9 mouse cellular contexts compared by ENCODE assay signal in genomic region chr14:51740347-51741170, GRCm38 (mm10). TPM values are rescaled to one million over a fixed set of nuclear protein-coding genes. Genes with fewer than 3 reads are reported as not detected.
DNase-seq lines count a peak whose midpoint lies in the region; ATAC-seq and TF ChIP-seq lines count a peak whose summit lies in the region.
"Had no signal": no experiment of that assay in that cellular context is flagged by ENCODE, and none has a peak within 500 bp of the region (broad histone marks: within the 10 kb centered on the region; RNA-seq: fewer than 3 reads in every experiment).

No protein-coding gene starts in this region.

- no peaks in the 10 kb centered on the region for H3K9me3 ChIP-seq in lung, embryonic 16.5 days (ENCODE audit: control insufficient read depth, low read length)
- no peaks in the 10 kb centered on the region for H3K9me3 ChIP-seq in limb, embryonic 11.5 days (ENCODE audit: control insufficient read depth, low read length)
- no peaks in the 10 kb centered on the region for H3K9me3 ChIP-seq in stomach, embryonic 14.5 days (ENCODE audit: control insufficient read depth, low read depth, low read length)

- peaks cover 6% of the 10 kb centered on the region; the same call in 1 of the 2 replicates for H3K4me1 ChIP-seq in lung, embryonic 16.5 days (replicated peaks; ENCODE audit: control insufficient read depth, insufficient read depth, low read length)
- H3K4me1 ChIP-seq in embryonic fibroblast, embryonic 13.5 days (ENCODE audit: control insufficient read depth, insufficient read depth, low read length), result no peaks in the 10 kb centered on the region
- no peaks in the 10 kb centered on the region for H3K4me1 ChIP-seq in limb, embryonic 11.5 days (ENCODE audit: control insufficient read depth, insufficient read depth, low read length)
- 0 out of 2 replicates have a peak, but pooled peaks cover 3% of the 10 kb centered on the region for H3K4me1 ChIP-seq in stomach, embryonic 14.5 days (ENCODE audit: control insufficient read depth, insufficient read depth, low read length)

- H3K27ac ChIP-seq in lung, embryonic 16.5 days (ENCODE audit: low read length), result no peak overlapping the region
- no peak overlapping the region for H3K27ac ChIP-seq in embryonic fibroblast, embryonic 13.5 days (ENCODE audit: insufficient read depth, low read length)
- no peak overlapping the region for H3K27ac ChIP-seq in limb, embryonic 11.5 days (replicated peaks; ENCODE audit: low read depth, low read length)
- no peak overlapping the region for H3K27ac ChIP-seq in stomach, embryonic 14.5 days (ENCODE audit: low read length)

- 0 out of 2 replicates have a peak, but pooled peaks have one; percentile 2 for ATAC-seq in lung, embryonic 16.5 days (ENCODE audit: low read depth)
- 0 out of 2 replicates have a peak, but pooled peaks have one; percentile 21 for ATAC-seq in limb, embryonic 11.5 days (ENCODE audit: insufficient number of reproducible peaks, low FRiP score, low TSS enrichment, low read depth)
- ATAC-seq in stomach, embryonic 14.5 days (ENCODE audit: insufficient number of reproducible peaks, insufficient read depth, low FRiP score, low read depth), result peak; percentile 65; the same call in 1 of the 2 replicates
- no peak for ATAC-seq in activated CD4-positive, CD25-positive, alpha-beta regulatory T cell, adult 4 months

- H3K36me3 ChIP-seq in lung, embryonic 16.5 days (ENCODE audit: control insufficient read depth, insufficient read depth, low read length), result no peaks in the 10 kb centered on the region
- H3K36me3 ChIP-seq in limb, embryonic 11.5 days (ENCODE audit: control insufficient read depth, insufficient read depth, low read length), result no peaks in the 10 kb centered on the region
- H3K36me3 ChIP-seq in stomach, embryonic 14.5 days (ENCODE audit: control insufficient read depth, insufficient read depth, low read length), result no peaks in the 10 kb centered on the region

- TF ChIP-seq POLR2A in embryonic fibroblast, embryonic 13.5 days (IDR thresholded peaks at IDR 0.05; ENCODE audit: low read depth, low read length), result no peak

- H3K4me2 ChIP-seq in lung, embryonic 16.5 days (ENCODE audit: low read depth, low read length), result peak overlapping the region; percentile 71
- peak overlapping the region; percentile 71 for H3K4me2 ChIP-seq in limb, embryonic 11.5 days (ENCODE audit: low read depth, severe bottlenecking)
- peak overlapping the region; percentile 77 for H3K4me2 ChIP-seq in stomach, embryonic 14.5 days (replicated peaks; ENCODE audit: low read depth, low read length)

- no peak for DNase-seq in lung, postnatal 36 days
- DNase-seq in limb, embryonic 11.5 days (ENCODE audit: low spot score), result peak; percentile 58
- DNase-seq in spleen, postnatal 36 days (ENCODE audit: low spot score in 2 of 2), result no peak
- DNase-seq in thymus, postnatal 14 days, result no peak

- H3K27me3 ChIP-seq in lung, embryonic 16.5 days (ENCODE audit: control insufficient read depth, insufficient read depth, low read depth, low read length), result peaks cover 32% of the 10 kb centered on the region
- peaks cover 33% of the 10 kb centered on the region for H3K27me3 ChIP-seq in limb, embryonic 11.5 days (ENCODE audit: control insufficient read depth, insufficient read depth, low read length)
- H3K27me3 ChIP-seq in stomach, embryonic 14.5 days (ENCODE audit: control insufficient read depth, insufficient read depth, low read length), result peaks cover 25% of the 10 kb centered on the region

- peak overlapping the region; percentile 21 for H3K9ac ChIP-seq in lung, embryonic 16.5 days (ENCODE audit: low read length)
- 0 out of 2 replicates have a peak overlapping the region, but pooled peaks have one; percentile 27 for H3K9ac ChIP-seq in limb, embryonic 11.5 days (ENCODE audit: low read length)
- no peak overlapping the region; the same call in 1 of the 2 replicates for H3K9ac ChIP-seq in stomach, embryonic 14.5 days (replicated peaks; ENCODE audit: low read depth, low read length)

- peak overlapping the region; percentile 46 for H3K4me3 ChIP-seq in lung, embryonic 16.5 days (ENCODE audit: low read length)
- peak overlapping the region; percentile 17 for H3K4me3 ChIP-seq in embryonic fibroblast, embryonic 13.5 days (ENCODE audit: insufficient read depth, low read length)
- peak overlapping the region; percentile 35 for H3K4me3 ChIP-seq in limb, embryonic 11.5 days (ENCODE audit: low read depth, low read length)
- peak overlapping the region; percentile 36 for H3K4me3 ChIP-seq in stomach, embryonic 14.5 days (ENCODE audit: low read depth, low read length)

- under 1% methylated on average over 42 of the region's 42 CpGs for WGBS in lung, embryonic 16.5 days
- WGBS in limb, embryonic 11.5 days, result under 1% methylated on average over 42 of the region's 42 CpGs
- WGBS in stomach, embryonic 14.5 days, result under 1% methylated on average over 42 of the region's 42 CpGs

- no peak for TF ChIP-seq CTCF in embryonic fibroblast, embryonic 13.5 days (IDR thresholded peaks at IDR 0.05; ENCODE audit: borderline replicate concordance, insufficient read depth, low read length)

RNA-seq across cellular contexts. Expression of gene Gm5800, which starts 23.6 kb away (rescaled TPM):
- polyA plus RNA-seq in lung, embryonic 16.5 days (2015; fragmentation: Nextera tagmentation; extraction: Ambion mirVana), result not detected in 2 replicates
- not detected in 2 replicates for polyA plus RNA-seq in embryonic fibroblast, embryonic 13.5 days (2011; ENCODE audit: insufficient read length, low read depth, missing spikeins)
- not detected in 2 replicates for polyA plus RNA-seq in limb, embryonic 11.5 days (2014; fragmentation: Nextera tagmentation; extraction: Ambion mirVana)
- polyA plus RNA-seq in stomach, embryonic 14.5 days (2014; fragmentation: Nextera tagmentation; extraction: Ambion mirVana), result not detected in 2 replicates
- not detected for polyA plus RNA-seq in activated CD4-positive, CD25-positive, alpha-beta regulatory T cell, adult 4 months (2017; shearing (Covaris generic))
- polyA plus RNA-seq: liver, adult 2 months had no signal

RNA-seq across cellular contexts. Expression of gene Ang4, which starts 32.8 kb away (rescaled TPM):
- polyA plus RNA-seq in lung, embryonic 16.5 days (2015; fragmentation: Nextera tagmentation; extraction: Ambion mirVana), result not detected in 2 replicates
- polyA plus RNA-seq in embryonic fibroblast, embryonic 13.5 days (2011; ENCODE audit: insufficient read length, low read depth, missing spikeins), result not detected in 2 replicates
- polyA plus RNA-seq in limb, embryonic 11.5 days (2014; fragmentation: Nextera tagmentation; extraction: Ambion mirVana), result not detected in 2 replicates
- polyA plus RNA-seq in stomach, embryonic 14.5 days (2014; fragmentation: Nextera tagmentation; extraction: Ambion mirVana), result not detected in 2 replicates
- not detected for polyA plus RNA-seq in activated CD4-positive, CD25-positive, alpha-beta regulatory T cell, adult 4 months (2017; shearing (Covaris generic))
- polyA plus RNA-seq: liver, adult 2 months had no signal

RNA-seq across cellular contexts. Expression of gene Gm17079, which starts 45.3 kb away (rescaled TPM):
- not detected in 2 replicates for polyA plus RNA-seq in lung, embryonic 16.5 days (2015; fragmentation: Nextera tagmentation; extraction: Ambion mirVana)
- polyA plus RNA-seq in embryonic fibroblast, embryonic 13.5 days (2011; ENCODE audit: insufficient read length, low read depth, missing spikeins), result not detected in 2 replicates
- polyA plus RNA-seq in limb, embryonic 11.5 days (2014; fragmentation: Nextera tagmentation; extraction: Ambion mirVana), result not detected in 2 replicates
- polyA plus RNA-seq in stomach, embryonic 14.5 days (2014; fragmentation: Nextera tagmentation; extraction: Ambion mirVana), result not detected in 2 replicates
- not detected for polyA plus RNA-seq in activated CD4-positive, CD25-positive, alpha-beta regulatory T cell, adult 4 months (2017; shearing (Covaris generic))
- polyA plus RNA-seq: liver, adult 2 months had no signal

RNA-seq across cellular contexts. Expression of gene AY358078, which starts 59.3 kb away (rescaled TPM):
- polyA plus RNA-seq in lung, embryonic 16.5 days (2015; fragmentation: Nextera tagmentation; extraction: Ambion mirVana), result not detected in 2 replicates
- polyA plus RNA-seq in embryonic fibroblast, embryonic 13.5 days (2011; ENCODE audit: insufficient read length, low read depth, missing spikeins), result not detected in 2 replicates
- not detected in 2 replicates for polyA plus RNA-seq in limb, embryonic 11.5 days (2014; fragmentation: Nextera tagmentation; extraction: Ambion mirVana)
- not detected in 2 replicates for polyA plus RNA-seq in stomach, embryonic 14.5 days (2014; fragmentation: Nextera tagmentation; extraction: Ambion mirVana)
- polyA plus RNA-seq in activated CD4-positive, CD25-positive, alpha-beta regulatory T cell, adult 4 months (2017; shearing (Covaris generic)), result not detected
- polyA plus RNA-seq: liver, adult 2 months had no signal
